Mouse (Mus musculus): ENCODE results near the gene Ebf4. TPM values are rescaled to one million over a fixed set of nuclear protein-coding genes. Genes with fewer than 3 reads are reported as not detected.

Ebf4 gene
- not detected in 2 replicates for polyA plus RNA-seq (2012; ENCODE audit: insufficient read depth, insufficient read length, low replicate concordance, missing spikeins)

DNA sequence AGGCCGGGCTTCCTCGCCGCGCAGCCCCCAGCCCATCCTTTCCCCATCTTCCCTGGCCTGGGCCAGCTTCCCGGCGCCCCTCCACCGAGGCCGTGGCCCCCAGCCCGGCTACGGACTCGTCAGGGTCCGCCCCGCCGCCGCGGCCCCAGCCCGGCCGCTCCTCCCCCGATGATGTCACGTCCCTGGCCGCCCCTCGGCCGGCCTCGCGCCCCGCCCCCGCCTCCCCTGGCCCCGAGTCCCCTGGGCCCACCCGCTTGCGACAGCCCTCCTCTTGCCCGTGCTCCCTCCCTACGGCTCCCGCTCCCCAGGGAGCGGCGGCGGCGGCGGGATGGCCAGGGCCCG, at the start of gene Ebf4:
Gene Ebf4, plus strand, starts transcription at position 234 of the 342 bp plus-strand sequence.
- H3K4me1 ChIP-seq (ENCODE audit: control insufficient read depth, insufficient read depth, low read length), result peaks cover 15% of the 10 kb centered on the region
- WGBS, result under 1% methylated on average over 28 of the region's 39 CpGs
- no peak for TF ChIP-seq CTCF (IDR thresholded peaks at IDR 0.05; ENCODE audit: insufficient read depth, low read depth, low read length)
- TF ChIP-seq POLR2A (IDR thresholded peaks at IDR 0.05; ENCODE audit: insufficient read depth, low read depth, low read length), result peak; percentile 28; the same call in 1 of the 2 replicates
- H3K4me3 ChIP-seq (ENCODE audit: insufficient read depth, low read depth, low read length), result peak within 1 kb of the TSS; percentile 51
- H3K27ac ChIP-seq (ENCODE audit: insufficient read depth, low read depth, low read length), result no peak within 1 kb of the TSS; the same call in 1 of the 2 replicates

DNA sequence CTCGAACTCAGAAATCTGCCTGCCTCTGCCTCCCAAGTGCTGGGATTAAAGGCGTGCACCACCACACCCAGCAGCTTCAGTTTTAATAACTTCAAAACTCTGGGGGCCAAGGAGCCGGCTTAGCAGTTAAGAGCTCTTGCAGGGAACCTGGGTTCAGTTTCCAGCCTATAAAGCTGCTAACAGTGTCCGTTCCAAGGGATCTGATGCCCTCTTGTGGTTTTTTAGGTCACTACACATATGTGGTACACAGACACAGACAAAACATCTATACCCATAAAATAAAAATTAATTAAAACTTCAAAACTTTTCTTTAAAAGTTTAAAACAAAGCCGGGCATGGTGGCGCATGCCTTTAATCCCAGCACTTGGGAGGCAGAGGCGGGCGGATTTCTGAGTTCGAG, 48.1 kb upstream of the Ebf4 start:
- no peaks in the 10 kb centered on the region for H3K4me1 ChIP-seq (ENCODE audit: control insufficient read depth, insufficient read depth, low read length)
- WGBS, result 52% methylated on average over 9 of the region's 9 CpGs
- no peak for TF ChIP-seq CTCF (IDR thresholded peaks at IDR 0.05; ENCODE audit: insufficient read depth, low read depth, low read length)
- TF ChIP-seq POLR2A (IDR thresholded peaks at IDR 0.05; ENCODE audit: insufficient read depth, low read depth, low read length), result no peak
- H3K4me3 ChIP-seq (ENCODE audit: insufficient read depth, low read depth, low read length), result no peak overlapping the region
- H3K27ac ChIP-seq (ENCODE audit: insufficient read depth, low read depth, low read length), result no peak overlapping the region

DNA sequence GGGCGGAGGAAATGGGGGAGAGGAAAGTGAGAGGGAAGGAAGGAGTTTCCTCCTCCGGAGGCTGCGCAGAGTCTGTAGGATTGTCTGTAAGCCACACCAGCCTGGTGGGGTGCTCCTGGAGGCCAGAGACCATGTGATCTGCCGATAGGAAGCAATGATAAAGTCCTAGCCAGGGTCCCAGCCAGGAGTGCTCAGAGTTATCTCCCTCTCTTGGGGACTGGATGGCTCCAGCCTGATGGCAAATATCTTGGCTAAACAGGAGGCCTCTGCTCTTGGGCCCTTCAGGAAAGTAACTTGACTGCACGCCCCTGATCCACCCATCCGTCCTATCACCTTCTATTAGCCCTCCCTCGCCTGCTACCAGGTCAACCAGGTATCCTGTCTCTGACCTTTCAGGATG, 46.7 kb upstream of the Ebf4 start:
- TF ChIP-seq POLR2A (IDR thresholded peaks at IDR 0.05; ENCODE audit: insufficient read depth, low read depth, low read length), result no peak
- TF ChIP-seq CTCF (IDR thresholded peaks at IDR 0.05; ENCODE audit: insufficient read depth, low read depth, low read length), result no peak
- Histone ChIP-seq H3K4me1 (ENCODE audit: control insufficient read depth, insufficient read depth, low read length) (no peaks in the 10 kb centered on the region), H3K27ac (ENCODE audit: insufficient read depth, low read depth, low read length) (no peak overlapping the region), H3K4me3 (ENCODE audit: insufficient read depth, low read depth, low read length) (no peak overlapping the region)
- whole genome bisulfite sequencing, result 77% methylated on average over 7 of the region's 7 CpGs

DNA sequence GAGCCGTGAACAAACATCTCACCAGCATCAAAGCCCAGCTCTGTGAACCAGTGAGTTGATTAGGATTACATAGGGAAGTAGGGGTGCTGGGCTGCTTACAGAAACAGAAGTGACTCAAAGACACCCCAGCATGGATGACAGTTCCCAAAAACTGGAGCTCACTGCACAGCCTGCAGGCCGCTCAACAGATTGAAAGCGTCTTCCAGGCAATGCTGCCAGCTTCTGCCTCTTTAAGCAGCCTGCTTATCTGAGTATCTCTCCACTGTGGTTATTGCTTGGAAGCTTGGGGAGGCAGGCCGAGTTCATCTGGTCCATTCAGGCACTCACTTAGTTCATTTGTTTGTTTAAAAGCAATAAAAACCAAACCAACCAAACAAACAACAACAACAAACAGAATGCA, 38.2 kb upstream of the Ebf4 start:
- Histone ChIP-seq H3K4me3 (ENCODE audit: insufficient read depth, low read depth, low read length) (no peak overlapping the region), H3K4me1 (ENCODE audit: control insufficient read depth, insufficient read depth, low read length) (no peaks in the 10 kb centered on the region), H3K27ac (ENCODE audit: insufficient read depth, low read depth, low read length) (no peak overlapping the region)
- 82% methylated on average over 4 of the region's 4 CpGs for WGBS
- TF ChIP-seq POLR2A (IDR thresholded peaks at IDR 0.05; ENCODE audit: insufficient read depth, low read depth, low read length), result no peak
- no peak for TF ChIP-seq CTCF (IDR thresholded peaks at IDR 0.05; ENCODE audit: insufficient read depth, low read depth, low read length)

DNA sequence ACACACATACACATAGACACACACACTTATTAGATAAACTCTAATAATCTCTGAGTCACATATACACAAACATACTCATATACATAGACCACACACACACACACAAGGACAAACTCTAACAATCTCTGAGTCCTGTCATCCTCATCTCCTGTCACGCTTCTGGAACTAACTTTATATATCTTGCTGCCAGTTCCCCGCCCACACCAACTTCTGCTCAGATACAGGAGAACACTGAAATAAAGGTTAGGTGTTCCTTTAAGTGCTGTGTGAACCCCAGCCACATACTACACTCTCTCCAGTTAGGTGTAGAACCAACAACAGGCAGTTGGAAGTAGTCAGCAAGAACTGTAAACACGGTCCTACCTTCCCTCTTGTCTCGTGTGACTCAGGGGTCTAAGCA, 34.1 kb upstream of the Ebf4 start:
- Histone ChIP-seq H3K4me3 (ENCODE audit: insufficient read depth, low read depth, low read length) (no peak overlapping the region), H3K27ac (ENCODE audit: insufficient read depth, low read depth, low read length) (no peak overlapping the region), H3K4me1 (ENCODE audit: control insufficient read depth, insufficient read depth, low read length) (no peaks in the 10 kb centered on the region)
- TF ChIP-seq CTCF (IDR thresholded peaks at IDR 0.05; ENCODE audit: insufficient read depth, low read depth, low read length) (no peak), POLR2A (IDR thresholded peaks at IDR 0.05; ENCODE audit: insufficient read depth, low read depth, low read length) (no peak)
- 85% methylated on average over 4 of the region's 4 CpGs for WGBS

DNA sequence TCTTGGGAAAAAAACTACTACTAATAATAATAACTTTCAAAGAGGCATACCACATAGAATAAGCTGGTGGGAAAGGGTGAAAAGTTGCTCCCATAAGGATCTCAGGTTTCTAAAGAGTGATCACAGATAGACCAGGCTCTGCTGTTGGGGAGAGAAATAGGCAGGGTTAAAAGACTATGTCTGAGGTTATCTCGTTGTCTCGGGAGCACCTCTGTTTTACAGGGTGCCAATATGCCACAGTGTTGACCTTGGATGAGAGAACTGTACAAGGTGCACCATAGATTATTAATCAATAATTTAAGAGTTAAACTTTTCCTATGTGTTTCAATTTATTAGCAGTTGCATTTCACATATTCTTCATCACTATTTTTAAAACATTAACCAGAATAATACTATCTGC, 33.1 kb upstream of the Ebf4 start:
- 91% methylated on average over 2 of the region's 2 CpGs for WGBS
- TF ChIP-seq POLR2A (IDR thresholded peaks at IDR 0.05; ENCODE audit: insufficient read depth, low read depth, low read length), result no peak
- TF ChIP-seq CTCF (IDR thresholded peaks at IDR 0.05; ENCODE audit: insufficient read depth, low read depth, low read length), result no peak
- Histone ChIP-seq H3K4me3 (ENCODE audit: insufficient read depth, low read depth, low read length) (no peak overlapping the region), H3K4me1 (ENCODE audit: control insufficient read depth, insufficient read depth, low read length) (no peaks in the 10 kb centered on the region), H3K27ac (ENCODE audit: insufficient read depth, low read depth, low read length) (no peak overlapping the region)

DNA sequence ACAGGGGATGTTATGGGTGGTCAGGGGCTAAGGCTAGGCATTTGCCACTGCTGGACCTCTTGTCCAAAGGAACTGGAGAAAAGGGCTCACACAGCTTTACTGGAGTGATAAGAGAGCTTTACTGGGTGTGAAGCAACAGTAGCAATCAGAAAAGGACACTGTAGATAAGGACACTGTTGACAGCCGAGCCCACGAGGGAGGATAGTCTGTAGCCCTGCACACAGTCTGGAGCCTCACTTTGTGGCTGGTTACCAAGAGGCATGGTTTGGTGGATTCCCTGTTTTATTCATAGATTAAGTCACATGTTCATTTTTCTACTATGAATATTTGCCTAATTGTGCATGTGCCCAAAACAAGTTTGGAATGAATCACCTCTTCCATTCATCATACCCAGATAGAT, 32.6 kb upstream of the Ebf4 start:
- TF ChIP-seq CTCF (IDR thresholded peaks at IDR 0.05; ENCODE audit: insufficient read depth, low read depth, low read length) (no peak), POLR2A (IDR thresholded peaks at IDR 0.05; ENCODE audit: insufficient read depth, low read depth, low read length) (no peak)
- 83% methylated on average over 2 of the region's 2 CpGs for WGBS
- H3K4me1 ChIP-seq (ENCODE audit: control insufficient read depth, insufficient read depth, low read length), result no peaks in the 10 kb centered on the region

DNA sequence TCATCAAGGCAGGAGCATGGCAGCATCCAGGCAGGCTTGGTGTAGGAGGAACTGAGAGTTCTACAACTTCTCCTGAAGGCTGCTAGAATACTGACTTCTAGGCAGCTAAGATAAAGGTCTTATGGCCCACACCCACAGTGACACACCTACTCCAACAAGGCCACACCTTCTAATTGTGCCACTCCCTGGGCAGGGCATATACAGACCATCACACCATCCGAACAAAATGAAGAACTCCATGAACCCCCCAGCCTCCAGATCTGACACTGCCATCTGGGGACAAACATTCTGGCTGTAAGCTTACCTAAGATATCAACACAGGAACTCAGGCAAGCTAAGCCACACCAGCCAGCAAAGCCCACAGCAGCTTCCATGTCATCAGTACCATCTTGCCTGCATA, 29.4 kb upstream of the Ebf4 start:
- TF ChIP-seq CTCF (IDR thresholded peaks at IDR 0.05; ENCODE audit: insufficient read depth, low read depth, low read length), result no peak
- no peak for TF ChIP-seq POLR2A (IDR thresholded peaks at IDR 0.05; ENCODE audit: insufficient read depth, low read depth, low read length)
- Histone ChIP-seq H3K4me3 (ENCODE audit: insufficient read depth, low read depth, low read length) (no peak overlapping the region), H3K27ac (ENCODE audit: insufficient read depth, low read depth, low read length) (no peak overlapping the region), H3K4me1 (ENCODE audit: control insufficient read depth, insufficient read depth, low read length) (no peaks in the 10 kb centered on the region)
- 100% methylated on average over 1 of the region's 1 CpGs for WGBS

More for the DNA sequence above, 32.6 kb upstream of the Ebf4 start:
- Histone ChIP-seq H3K27ac (ENCODE audit: insufficient read depth, low read depth, low read length) (no peak overlapping the region), H3K4me3 (ENCODE audit: insufficient read depth, low read depth, low read length) (no peak overlapping the region)

DNA sequence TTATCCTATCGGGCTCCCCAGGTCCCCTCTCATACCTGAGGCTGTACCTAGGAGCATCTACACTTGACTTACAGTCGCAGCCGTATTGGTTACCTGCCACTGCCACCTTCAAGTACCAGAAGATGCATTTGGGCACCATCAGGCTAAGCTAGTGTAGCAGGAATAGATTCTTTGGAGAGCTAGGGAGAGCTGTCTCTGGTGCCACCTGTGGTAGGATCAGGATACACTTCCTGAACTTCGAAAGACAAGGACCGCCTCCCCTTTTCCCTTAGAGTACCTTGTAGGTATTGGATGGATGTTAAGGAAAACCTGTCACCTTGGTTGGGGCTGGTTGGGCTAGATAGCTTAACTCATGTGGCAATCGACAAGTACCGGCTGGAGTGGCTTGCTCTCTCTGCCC, 26.9 kb upstream of the Ebf4 start:
- WGBS, result 77% methylated on average over 7 of the region's 7 CpGs
- TF ChIP-seq CTCF (IDR thresholded peaks at IDR 0.05; ENCODE audit: insufficient read depth, low read depth, low read length) (no peak), POLR2A (IDR thresholded peaks at IDR 0.05; ENCODE audit: insufficient read depth, low read depth, low read length) (no peak)
- no peak overlapping the region for H3K4me3 ChIP-seq (ENCODE audit: insufficient read depth, low read depth, low read length)
- H3K4me1 ChIP-seq (ENCODE audit: control insufficient read depth, insufficient read depth, low read length), result no peaks in the 10 kb centered on the region
- no peak overlapping the region for H3K27ac ChIP-seq (ENCODE audit: insufficient read depth, low read depth, low read length)

DNA sequence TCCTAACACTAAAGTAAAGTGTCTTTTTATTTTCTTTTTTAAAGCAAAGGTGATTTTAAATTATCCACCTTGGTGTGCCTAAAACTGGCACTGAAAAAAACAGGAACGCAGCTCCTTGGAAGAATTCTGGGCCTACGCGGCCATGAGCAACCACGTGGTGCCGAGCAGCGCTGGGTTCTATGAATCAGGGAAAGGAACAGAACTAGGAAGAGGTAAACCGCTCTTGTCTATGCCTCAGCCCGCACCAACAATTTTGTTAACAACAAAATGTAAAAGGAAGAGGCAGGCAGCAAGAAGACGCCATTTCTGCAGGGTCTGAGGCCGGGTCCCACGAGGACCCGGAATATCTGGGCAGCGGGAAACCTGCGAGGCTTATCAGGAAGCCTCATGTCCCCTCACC, 21.2 kb upstream of the Ebf4 start:
- no peak for TF ChIP-seq POLR2A (IDR thresholded peaks at IDR 0.05; ENCODE audit: insufficient read depth, low read depth, low read length)
- no peak for TF ChIP-seq CTCF (IDR thresholded peaks at IDR 0.05; ENCODE audit: insufficient read depth, low read depth, low read length)
- Histone ChIP-seq H3K4me3 (ENCODE audit: insufficient read depth, low read depth, low read length) (peak overlapping the region; percentile 59), H3K4me1 (ENCODE audit: control insufficient read depth, insufficient read depth, low read length) (no peaks in the 10 kb centered on the region; the same call in none of the 2 replicates), H3K27ac (ENCODE audit: insufficient read depth, low read depth, low read length) (peak overlapping the region; percentile 55)
- WGBS, result under 1% methylated on average over 14 of the region's 14 CpGs
